Mouse (Mus musculus) left cerebral cortex, postnatal 10 days (tissue): ENCODE measurements at regions not wholly inside any gene's neighbourhood (a gene's known extent, or its start where the extent isn't known, plus 50 kb on each side); places are given as distances from the start of the nearest gene placed in this dataset.

ENCODE experiments used
- DNase-seq, 2 experiments: peaks; one replicate each; pipeline ENCODE4 v3.0.0; 2021 to 2022; ENCODE audit warnings: low spot score in 2 of 2, mixed read lengths in 1 of 2; ENCODE audit errors: extremely low spot score in 1 of 2
- intact Hi-C: fragments of 180-260 bp; cut with DNase I; formaldehyde crosslinking; loops from one replicate; pipeline ENCODE4 v1.15.1; 2025

DNA sequence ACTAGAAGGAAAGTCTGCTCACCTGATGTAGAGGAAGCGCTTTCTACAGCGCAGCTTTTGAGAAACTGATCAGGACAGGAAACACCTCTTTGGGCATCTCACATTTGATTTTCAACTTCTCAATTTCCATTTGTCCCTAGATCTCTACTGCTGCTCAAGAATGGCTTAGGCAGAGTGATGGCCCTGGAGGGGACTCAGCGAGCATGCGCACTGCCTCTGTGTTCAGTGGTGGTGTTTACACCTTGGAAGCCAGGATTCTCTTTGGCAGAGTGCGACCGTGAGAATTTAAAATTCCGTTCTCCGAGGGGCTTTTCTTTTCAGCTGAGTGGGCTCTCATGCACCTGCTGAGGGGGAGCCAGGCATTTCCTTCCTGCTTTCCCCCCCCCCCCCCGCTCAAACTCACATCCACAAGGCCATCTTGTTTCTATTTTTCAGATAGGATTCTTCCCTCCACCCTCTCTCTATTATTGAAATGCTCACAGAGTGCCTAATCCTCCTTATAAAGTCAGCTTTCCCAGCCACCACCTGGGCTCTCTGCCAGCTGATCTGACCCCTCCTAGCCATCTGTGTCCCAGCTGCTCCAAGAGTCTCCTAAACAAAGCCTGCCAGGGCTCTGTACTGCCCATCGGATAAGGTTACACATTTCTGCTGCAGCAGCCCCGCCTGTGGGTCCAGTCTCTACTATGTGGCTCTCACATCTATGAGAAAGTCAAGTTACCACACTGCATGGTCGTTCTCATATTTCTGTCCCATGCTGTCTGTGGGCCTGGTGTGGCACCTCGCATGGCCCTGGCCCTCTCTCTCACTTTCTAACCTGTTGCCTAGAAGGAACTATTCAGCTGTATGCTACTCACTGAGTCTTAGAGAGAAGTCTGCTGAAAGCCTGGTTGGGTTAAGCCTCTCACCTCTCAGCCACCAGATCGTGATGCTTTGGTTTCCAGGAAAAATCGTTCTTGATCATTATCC lies 252.2 kb downstream of the Ankrd50 start:
- intact Hi-C loops: no loop called here
- peak in 1 of 2 experiments; percentile 72 for DNase-seq

DNA sequence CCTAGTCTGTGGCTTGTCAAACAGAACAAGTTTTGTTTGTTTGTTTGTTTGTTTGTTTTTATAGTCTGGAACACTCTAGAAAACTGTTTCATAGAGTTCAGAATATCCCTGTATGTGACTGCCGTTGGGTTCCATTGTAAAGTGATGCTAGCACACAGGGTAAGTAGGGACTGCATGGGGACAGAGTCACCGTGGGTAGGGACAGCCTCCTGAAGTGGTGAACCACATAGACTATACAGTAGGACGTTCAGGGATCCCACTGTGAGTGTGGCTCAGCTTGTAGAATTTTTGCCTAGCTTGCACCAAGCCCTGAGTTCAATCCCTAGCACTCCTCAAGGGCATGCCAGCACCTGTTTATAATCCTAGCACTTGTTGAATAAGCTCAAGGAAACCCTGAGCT lies 253.1 kb downstream of the Ankrd50 start:
- intact Hi-C loops: no loop called here
- DNase-seq: no peak

DNA sequence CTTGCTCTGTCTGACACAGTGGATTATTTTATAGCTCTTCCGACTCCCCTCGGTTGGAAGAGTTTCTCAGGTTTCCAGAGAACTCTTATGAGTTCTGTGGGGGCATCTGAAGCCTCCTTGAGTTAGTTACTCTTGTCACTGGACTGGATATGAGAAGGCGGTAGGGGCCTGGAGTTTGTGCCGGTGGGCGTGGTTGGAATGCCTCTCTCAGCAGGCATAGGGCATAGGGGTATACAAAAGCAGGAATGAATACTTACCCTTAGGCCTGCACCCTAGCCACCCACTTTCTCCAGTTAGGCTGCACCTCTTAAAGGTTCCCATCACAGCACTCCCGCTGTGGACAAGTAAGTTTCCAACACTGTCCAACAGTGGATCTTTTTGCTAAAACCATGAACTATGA lies 253.8 kb downstream of the Ankrd50 start:
- intact Hi-C loops: no loop called here
- DNase-seq: no peak

DNA sequence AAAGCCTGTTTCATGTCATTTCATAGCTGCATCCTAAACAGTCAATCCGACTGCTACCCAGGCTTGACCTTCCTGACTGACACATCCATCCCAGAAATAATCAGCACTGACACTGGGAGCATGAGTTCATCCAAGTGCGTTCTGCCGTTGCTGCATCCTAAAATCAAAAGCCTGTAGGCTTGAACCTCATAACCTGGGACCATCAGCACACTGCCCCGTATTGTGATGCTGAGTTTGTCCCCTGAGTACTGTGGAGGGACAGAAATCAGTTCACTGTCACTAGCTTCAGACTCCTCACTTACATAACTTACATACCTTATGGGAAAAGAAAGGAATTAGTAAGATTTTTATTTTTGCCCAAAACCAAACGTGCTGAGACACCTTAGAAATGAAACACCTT lies 255.0 kb downstream of the Ankrd50 start:
- intact Hi-C loops: loop anchor here (5.0 to 10.0 kb wide), 3 partner anchors 253 to 618 kb away; partner anchors contain the start of genes Ankrd50 and Spry1
- DNase-seq: no peak

DNA sequence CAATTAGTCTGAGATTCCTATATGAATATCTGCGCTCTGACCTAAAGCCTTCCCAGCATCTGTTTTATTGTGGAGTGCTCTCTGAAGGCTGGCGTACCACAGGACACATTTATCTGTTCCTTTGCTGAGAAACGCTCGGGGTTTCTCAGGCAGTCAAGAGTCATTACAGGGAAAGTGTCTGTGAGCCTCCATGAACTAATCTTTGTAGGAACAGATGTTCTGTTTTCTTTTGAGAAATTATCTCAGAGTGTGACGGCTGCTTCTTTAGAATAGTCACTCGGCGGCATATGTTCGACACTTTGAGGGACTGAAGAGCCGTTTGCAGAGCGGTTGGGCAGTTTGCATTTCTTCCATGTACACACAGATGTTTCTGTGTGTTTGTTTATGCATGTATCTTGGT lies 255.6 kb downstream of the Ankrd50 start:
- DNase-seq: no peak
- intact Hi-C loops: loop anchor here (5.0 to 10.0 kb wide), 3 partner anchors 253 to 618 kb away; partner anchors contain the start of genes Ankrd50 and Spry1

DNA sequence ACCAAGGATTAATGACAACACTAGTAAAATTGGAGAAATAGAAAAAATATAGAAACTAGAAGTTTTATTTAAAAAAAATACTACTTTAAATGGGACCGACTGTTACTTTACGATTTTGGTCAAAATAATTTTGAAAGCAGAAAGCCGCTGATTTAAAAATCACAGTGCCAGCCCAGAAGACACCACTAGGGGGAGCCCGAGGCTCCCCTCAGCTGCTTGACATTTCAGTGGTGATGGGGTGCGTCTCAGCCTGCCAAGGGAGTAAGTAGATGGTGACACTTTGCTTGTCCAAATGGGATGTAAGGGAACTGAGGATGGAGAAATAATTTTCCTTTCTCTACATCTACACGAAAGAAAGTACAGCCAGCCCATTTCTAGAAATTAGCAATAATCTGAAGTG lies 257.0 kb downstream of the Ankrd50 start:
- DNase-seq: peak; percentile 56 to 68
- intact Hi-C loops: loop anchor here (5.0 to 10.0 kb wide), 3 partner anchors 255 to 620 kb away; partner anchors contain the start of genes Ankrd50 and Spry1

DNA sequence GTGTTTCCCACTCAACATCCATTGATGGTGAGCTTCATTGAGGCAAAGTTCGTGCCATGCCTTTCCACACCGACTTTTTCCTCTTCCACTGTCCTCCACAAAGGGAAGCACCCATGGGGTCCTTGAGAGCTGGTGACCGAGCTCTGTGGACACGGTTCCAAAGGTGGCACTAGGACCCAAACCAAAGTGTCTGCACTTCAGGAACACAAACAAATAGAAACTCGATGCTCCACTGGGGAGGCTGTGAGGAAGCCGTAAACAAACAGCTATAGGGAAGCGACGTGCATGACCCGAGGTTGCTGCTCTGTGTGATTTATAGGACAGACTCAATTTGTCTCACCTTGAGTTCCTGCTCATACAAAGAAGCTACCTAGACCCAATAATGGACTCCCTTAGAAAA lies 257.5 kb downstream of the Ankrd50 start:
- intact Hi-C loops: loop anchor here (5.0 to 10.0 kb wide), 3 partner anchors 255 to 620 kb away; partner anchors contain the start of genes Ankrd50 and Spry1
- DNase-seq: no peak

DNA sequence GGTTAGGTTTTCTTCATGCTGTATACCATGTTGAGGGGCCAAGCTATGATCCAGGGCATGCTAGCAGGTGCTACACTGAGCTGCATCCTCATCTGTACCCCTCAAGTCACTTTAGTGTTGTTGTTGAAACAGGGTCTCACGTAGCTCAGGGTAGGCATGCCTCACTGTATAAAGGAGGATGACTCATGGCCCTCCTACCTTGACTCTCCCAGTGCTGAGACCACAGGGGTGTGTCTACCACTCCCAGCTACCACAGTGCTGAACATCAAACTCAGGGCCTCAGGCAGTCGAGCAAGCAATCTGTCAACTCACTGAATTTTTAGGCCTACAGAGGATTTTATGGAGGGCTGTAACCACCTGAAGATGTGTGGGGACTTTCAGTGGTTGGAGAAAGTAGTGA lies 258.5 kb downstream of the Ankrd50 start:
- no peak for DNase-seq
- intact Hi-C loops: loop anchor here (5.0 to 10.0 kb wide), 3 partner anchors 256 to 621 kb away; partner anchors contain the start of genes Ankrd50 and Spry1

DNA sequence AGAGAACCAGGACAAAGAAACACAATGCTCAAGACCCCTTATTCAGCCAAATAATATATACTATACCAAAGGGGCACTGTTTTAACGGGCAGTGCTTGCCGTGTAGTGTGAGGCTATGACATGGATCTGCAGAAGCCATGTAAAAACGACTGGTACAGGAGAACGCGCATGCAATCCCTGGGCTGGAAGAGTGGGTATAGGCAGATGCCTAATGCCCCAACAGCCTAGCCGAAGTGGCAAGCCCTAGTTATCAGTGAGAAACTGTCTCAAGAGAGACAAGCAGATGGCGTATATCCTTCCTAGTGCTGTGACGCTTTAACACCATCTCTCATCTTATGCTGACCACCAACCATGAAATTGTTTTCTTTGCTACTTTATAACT lies 262.8 kb downstream of the Ankrd50 start:
- intact Hi-C loops: loop anchor here (5.0 to 10.0 kb wide), 2 partner anchors 587 to 750 kb away; partner anchors contain the start of gene Spry1
- DNase-seq: no peak

DNA sequence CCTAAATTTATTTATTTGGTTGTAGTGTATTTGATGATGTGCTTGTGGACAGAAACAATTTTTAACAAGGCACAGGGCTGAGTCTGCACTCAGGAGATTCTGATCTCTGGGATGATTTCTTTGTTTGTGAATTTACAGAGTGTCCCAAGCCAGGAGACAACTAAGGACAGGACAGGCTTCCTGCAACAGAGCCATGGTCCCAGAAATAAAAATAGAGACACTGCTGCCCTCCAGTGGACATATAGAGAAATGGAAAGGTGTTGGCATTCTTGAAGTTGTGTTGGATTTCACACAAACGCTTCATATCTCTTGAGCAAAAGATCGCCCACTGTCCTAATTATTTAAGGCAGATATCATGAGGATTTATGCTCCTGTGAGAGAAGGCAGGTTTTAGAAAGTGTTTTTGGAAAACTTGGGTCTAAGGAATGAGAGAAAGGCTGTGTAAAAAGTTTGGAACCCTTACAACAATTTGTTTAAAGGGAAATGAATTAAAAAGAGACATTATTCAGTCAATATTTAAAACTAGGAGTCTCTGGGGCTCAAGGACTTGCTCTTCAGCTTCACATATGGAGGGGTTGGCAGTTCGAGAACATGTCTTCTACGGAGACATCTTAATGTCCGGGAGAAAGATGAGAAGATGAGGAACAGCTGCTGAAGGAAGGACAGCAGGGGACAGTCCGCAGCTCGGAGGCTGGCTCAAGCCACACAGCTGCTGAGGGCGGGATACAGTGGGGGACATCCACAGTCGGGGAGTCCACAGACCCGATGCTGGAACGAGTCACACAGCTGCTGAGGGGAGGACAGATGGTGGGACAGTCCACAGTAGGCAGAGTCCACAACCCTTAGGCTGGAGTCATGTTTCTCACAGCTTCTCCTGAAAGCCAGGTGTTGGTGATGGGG lies 263.5 kb downstream of the Ankrd50 start:
- intact Hi-C loops: loop anchor here (5.0 to 10.0 kb wide), 2 partner anchors 586 to 749 kb away; partner anchors contain the start of gene Spry1
- DNase-seq: peak; percentile 35 to 65

DNA sequence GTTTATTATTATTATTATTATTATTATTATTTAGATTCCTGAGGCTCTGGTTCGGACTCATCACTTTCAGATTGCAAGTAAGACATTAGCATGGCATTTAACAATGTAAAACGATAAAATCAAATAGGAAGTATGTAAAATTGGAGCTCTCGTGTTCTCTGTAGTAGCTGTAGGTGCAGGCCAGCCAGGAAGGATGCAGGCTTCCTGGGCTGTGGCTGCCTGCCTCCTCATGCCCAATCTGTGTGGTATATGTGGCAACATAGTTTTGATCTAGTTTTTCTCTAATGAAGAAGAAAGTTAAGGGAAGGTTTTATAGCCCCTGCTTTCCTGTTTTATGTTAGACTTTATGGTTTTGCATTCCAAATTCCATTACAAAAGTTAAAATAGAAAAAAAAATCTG lies 275.6 kb downstream of the Ankrd50 start:
- no peak for DNase-seq
- intact Hi-C loops: no loop called here

DNA sequence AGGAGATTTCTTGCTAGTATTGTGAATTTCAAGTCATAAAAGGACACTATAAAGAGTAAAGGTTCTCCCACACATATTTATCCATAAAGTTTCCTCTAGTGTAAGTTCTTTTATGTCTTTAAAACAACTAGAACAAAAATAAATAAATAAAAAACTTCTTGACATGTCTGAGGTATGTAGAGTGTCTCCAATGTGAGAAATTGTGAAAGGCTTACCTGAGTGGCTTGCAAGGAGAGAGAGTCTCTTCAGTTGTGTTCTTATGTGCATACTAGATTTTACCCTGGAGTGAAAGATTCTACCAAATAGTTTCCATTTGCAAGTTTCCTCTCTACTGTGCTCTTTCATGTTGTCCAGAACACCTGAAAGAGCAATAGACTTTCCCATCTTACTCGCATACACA lies 276.8 kb downstream of the Ankrd50 start:
- intact Hi-C loops: no loop called here

DNA sequence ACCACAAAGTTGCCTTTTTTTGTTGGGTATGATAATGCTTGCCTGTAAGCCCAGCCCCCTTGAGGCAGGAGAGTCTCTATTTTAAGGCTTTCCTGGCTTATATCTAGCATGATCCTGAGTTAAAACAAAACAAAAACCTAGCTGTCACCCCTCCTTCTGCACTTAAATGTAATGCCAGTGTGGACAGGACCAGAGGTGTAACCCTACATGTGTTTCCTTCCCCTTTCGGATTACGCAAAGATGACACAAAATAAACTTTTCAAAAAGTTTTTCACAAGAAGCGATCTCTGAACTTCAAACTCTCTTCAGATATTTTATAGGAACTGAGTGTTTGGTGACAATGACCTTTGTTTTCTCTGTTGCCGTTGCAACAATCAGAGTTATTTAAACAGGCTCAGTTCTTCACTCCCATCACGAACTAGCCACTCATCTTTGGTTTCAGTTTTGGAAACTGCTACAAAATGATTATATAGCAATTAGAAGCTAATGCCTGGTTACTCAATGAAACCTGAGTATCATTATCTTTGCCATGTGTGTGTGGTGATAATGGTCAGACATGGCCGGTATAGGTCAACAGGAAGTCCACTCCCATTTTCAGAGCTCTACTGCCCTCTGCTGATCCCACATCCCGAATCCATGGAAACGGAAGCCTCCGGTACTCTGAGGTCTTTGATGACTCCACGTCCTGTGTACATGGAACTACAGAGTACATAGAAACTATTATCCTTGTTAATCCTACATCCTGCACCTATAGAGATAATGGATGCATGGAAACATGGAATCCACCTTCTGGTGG lies 282.6 kb downstream of the Ankrd50 start:
- DNase-seq: peak; percentile 31 to 72
- intact Hi-C loops: loop anchor here (5.0 kb wide), 1 partner anchor 730 kb away; no protein-coding TSS in a partner anchor

More for the DNA sequence above, 276.8 kb downstream of the Ankrd50 start:
- DNase-seq: no peak

DNA sequence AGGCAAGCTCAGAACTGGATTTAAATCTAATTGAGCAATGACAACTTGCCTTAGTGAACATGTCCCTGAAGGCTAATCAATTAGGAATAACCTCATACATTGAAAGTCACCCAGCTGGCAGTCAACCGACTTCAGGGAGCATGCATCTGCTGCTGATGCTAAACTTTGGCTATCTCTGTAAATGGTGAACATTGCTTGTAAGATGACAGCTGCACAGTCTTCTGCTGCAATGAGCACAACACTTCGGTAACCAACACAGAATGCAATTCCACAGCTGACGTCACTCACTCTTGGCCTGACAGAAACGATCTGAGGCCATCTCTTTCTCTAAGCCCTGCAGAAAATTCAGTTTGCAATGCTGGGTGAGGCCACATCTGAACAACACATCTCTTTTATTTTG lies 290.6 kb downstream of the Ankrd50 start:
- intact Hi-C loops: no loop called here
- no peak for DNase-seq

DNA sequence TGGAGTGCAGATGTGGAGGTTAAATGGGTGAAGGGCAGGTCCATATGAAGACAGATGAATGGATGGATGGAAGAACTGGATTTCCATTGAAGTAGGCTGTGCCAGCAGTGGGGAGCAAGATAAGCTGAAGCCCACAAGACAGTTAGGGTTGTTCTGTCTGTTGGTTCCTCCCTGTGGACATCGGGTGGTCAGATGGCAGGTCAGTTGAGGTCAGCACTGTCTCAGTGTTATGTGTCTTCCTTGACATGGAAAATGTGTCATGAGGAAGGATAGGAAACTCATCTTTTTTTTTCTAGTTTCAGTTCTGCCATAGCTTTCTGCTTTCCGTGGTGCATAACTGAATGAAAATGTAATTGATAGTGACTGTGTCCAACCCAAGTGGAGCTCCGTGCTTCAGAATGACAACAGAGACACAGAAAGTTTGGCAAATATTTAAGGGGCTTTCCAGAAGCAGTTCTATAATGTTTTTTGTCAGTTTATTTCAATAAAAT lies 297.2 kb downstream of the Ankrd50 start:
- intact Hi-C loops: no loop called here
- no peak for DNase-seq

DNA sequence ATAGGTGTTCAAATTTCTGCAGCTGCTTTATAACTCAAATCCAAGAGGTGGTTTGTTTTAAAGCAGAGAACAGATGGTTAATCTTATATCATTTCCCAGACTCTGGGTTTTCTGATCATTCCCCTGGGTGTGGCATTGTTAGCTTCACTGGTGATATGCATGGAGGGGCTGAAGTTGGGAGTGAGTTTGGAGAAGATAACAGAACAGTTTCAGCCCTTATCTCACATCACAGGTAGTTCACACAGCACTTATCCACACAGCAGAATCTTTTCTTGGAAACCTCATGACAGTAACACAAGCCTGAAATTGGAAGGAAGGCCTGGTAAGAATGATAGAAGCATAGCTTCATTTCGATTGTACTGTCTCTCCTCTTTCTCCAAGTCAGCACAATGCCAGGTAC lies 298.1 kb downstream of the Ankrd50 start:
- intact Hi-C loops: no loop called here
- DNase-seq: no peak

DNA sequence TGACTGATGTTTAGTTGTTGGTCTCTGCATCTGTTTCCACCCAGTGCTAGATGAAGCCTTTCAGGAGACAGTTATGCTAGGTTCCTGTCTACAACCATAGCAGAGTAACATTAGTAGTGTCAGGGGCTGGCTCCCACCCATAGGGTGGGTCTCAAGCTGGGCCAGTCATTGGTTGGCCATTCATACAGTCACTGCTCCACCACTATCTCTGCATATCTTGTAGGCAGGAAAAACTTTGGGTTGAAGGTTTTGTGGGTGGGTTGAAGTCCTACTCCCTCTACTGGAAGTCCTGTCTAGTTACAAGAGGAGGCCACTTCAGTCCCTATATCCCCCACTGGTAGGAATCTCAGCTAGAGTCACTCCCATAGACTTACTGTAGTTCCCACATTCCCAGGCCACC lies 306.3 kb downstream of the Ankrd50 start:
- intact Hi-C loops: no loop called here
- no peak for DNase-seq

DNA sequence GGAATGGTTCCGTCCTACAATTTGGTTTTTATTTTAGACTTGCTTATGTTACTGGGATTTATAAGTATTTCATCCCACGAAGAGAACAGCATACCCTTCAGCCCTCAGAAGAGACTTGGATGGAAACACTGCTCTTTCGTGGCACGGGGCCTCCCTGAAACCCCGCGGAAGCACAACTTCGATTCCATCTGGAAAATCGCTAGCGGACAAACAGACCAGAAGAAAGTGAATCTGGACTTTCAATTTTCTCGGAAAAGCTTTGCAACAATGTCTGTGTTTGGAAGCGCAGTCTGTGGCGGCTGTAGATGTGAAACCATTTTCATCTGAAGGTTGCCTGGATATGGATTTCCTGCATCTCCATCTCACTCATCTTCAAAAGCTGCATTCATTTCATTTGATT lies 308.7 kb downstream of the Ankrd50 start:
- DNase-seq: no peak
- intact Hi-C loops: no loop called here
